Mouse (Mus musculus) brain, adult 10 weeks (tissue): ENCODE results near the gene Nop56. TPM values are rescaled to one million over a fixed set of nuclear protein-coding genes. Genes with fewer than 3 reads are reported as not detected.

Source experiments
- polyA plus RNA-seq: library from polyadenylated mRNA; stranded (reverse); fragments of 350-450 nt; fragmentation: Illumina TruSeq; extraction: RNeasy Lipid Tissue Mini Kit (QIAGEN cat#74804); gene quantifications from one replicate; pipeline ENCODE4 v1.2.3, GENCODE M21; 2015; ENCODE audit warnings: low read depth, low replicate concordance

Nop56 gene
- 130 TPM for polyA plus RNA-seq

DNA sequence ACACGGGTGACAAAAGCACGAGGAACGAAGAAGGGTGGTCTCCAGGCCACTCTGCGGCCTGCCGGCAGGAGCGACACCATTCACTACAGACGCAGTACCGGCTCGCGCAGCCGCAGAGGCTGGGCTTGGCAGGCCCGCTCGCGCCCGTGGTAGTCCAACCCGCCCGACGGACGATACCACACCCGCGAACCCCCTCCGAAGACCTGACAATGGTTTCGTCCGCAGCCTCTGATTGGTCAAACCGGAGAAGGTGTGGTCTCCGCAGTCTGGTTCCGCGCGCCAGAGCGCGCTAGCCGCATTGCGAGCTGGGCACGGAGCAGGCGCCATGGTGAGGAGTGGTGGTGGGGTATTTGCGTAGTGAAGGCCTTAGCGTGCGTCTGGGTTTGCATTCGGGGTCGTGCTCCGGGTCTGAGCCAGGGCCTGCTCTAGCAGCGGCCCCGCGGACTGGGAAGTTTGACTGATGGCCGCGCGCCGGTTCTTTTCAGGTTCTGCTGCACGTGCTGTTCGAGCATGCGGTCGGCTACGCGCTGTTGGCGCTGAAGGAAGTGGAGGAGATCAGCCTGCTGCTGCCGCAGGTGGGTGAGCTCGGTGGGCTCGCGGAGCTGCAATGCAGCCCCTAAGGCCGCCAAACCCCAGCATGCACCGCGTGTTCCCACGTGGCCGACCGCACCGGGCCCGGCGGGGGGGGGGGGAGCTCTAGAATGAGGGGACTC, at the start of gene Nop56:
TSS of gene Nop56 (plus strand) at position 282 of the 713 bp plus-strand sequence.

DNA sequence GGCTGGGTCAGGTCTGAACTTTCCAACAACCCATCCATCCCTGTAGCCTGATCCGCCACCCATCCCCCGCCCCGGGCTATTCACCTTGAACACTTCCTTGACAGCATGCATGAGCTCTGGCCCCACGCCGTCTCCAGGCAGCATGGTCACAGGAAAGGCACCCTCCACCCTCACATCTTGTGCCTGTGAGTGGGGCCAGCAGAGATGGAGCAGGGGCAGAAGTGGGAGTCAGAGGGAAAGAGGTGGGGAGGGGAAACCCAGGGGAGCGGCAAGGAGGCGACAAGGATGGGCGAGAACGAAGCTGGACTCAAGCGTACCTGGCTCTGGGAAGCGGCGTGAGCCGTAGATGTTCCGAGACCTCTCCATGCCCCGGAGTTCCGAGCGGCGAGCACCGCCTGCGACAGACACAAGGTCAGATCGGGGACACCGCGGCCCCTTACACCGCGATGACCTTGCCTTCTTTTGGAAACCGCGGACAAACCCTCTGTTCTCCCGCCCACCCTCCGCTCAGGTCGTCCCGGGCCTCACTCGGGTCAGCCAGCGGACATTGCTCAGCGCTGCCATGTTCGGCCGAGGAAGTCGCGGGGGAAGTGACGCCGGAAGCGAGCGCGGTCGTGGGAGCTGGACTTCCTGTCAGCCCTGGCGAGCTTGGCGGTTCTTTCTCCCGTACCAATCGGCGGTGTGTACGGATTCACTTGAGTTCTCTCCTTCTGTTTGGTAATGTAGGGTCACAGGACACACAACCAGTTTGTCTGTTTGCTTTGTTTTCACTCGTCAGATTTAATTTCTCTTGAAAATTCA, 9.8 kb downstream of the Nop56 start, which contains the start of gene Idh3b:
TSS of gene Idh3b (minus strand) at position 694 of the 801 bp plus-strand sequence.

DNA sequence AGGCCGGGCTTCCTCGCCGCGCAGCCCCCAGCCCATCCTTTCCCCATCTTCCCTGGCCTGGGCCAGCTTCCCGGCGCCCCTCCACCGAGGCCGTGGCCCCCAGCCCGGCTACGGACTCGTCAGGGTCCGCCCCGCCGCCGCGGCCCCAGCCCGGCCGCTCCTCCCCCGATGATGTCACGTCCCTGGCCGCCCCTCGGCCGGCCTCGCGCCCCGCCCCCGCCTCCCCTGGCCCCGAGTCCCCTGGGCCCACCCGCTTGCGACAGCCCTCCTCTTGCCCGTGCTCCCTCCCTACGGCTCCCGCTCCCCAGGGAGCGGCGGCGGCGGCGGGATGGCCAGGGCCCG, 20.7 kb downstream of the Nop56 start, which contains the start of gene Ebf4:
TSS of gene Ebf4 (plus strand) at position 234 of the 342 bp plus-strand sequence.

Other genes starting within 250 kb of the Nop56 start
- 0.13 TPM for gene Tgm6, start 162.0 kb upstream of the Nop56 start, polyA plus RNA-seq
- gene Snrpb, start 95.0 kb upstream of the Nop56 start, polyA plus RNA-seq: 149 TPM
- not detected for gene Tmc2, start 79.2 kb upstream of the Nop56 start, polyA plus RNA-seq
- 376 TPM for gene Idh3b, start 10.1 kb downstream of the Nop56 start, polyA plus RNA-seq
- gene Ebf4, start 20.7 kb downstream of the Nop56 start, polyA plus RNA-seq: 6.0 TPM
- 4.3 TPM for gene Cpxm1, start 123.1 kb downstream of the Nop56 start, polyA plus RNA-seq
- gene Gm28372, start 130.8 kb downstream of the Nop56 start, polyA plus RNA-seq: not detected
- gene 1700020A23Rik, start 130.8 kb downstream of the Nop56 start, polyA plus RNA-seq: not detected
- gene Tmem239, start 132.0 kb downstream of the Nop56 start, polyA plus RNA-seq: not detected
- 89.7 TPM for gene Vps16, start 149.9 kb downstream of the Nop56 start, polyA plus RNA-seq
- 20.9 TPM for gene Pced1a, start 150.3 kb downstream of the Nop56 start, polyA plus RNA-seq
- 167 TPM for gene Ptpra, start 175.8 kb downstream of the Nop56 start, polyA plus RNA-seq